Mouse (Mus musculus) MEL (cell line): ENCODE measurements around the gene Dram1. TPM values are rescaled to one million over a fixed set of nuclear protein-coding genes. Genes with fewer than 3 reads are reported as not detected.
A peak's percentile ranks its signal among the peaks of the same experiment; 100 is the strongest.

Source experiments
- DNase-seq: peaks from one replicate; pipeline ENCODE4 v3.0.0; 2011; ENCODE audit warnings: low read depth, low spot score
- H3K27ac ChIP-seq: 2 replicates; pipeline ENCODE4 v1.5.1; 2012; ENCODE audit warnings: low read depth, mild to moderate bottlenecking, control low read depth, low read length, moderate library complexity; ENCODE audit not compliant: control insufficient read depth
- H3K27me3 ChIP-seq, 2 experiments: fragments of 150-350 bp in 1 of 2; sonication (generic) in 1 of 2; 2 replicates each; pipeline ENCODE4 v1.6.1; 2012; ENCODE audit warnings: low read length in 2 of 2, mild to moderate bottlenecking in 2 of 2, improper control_type of control experiment in 1 of 2, moderate library complexity in 1 of 2; ENCODE audit not compliant: insufficient read depth in 2 of 2, control insufficient read depth in 1 of 2
- H3K36me3 ChIP-seq, 2 experiments: 2 replicates each; pipeline ENCODE4 v1.6.1; 2012 to 2014; ENCODE audit warnings: low read length in 2 of 2, improper control_type of control experiment in 1 of 2, inconsistent platforms in 1 of 2, mild to moderate bottlenecking in 1 of 2; ENCODE audit not compliant: insufficient read depth in 2 of 2, control insufficient read depth in 1 of 2
- H3K4me1 ChIP-seq, 2 experiments: fragments of 150-350 bp in 1 of 2; sonication (generic) in 1 of 2; 2 replicates each; pipeline ENCODE4 v1.6.1; 2012; ENCODE audit warnings: low read length in 2 of 2, improper control_type of control experiment in 1 of 2, mild to moderate bottlenecking in 1 of 2; ENCODE audit not compliant: insufficient read depth in 2 of 2, control insufficient read depth in 1 of 2
- H3K4me3 ChIP-seq, 2 experiments: fragments of 150-350 bp in 1 of 2; sonication (generic) in 1 of 2; 2 replicates each; pipeline ENCODE4 v1.5.1; 2012; ENCODE audit warnings: low read depth in 2 of 2, low read length in 2 of 2, mild to moderate bottlenecking in 2 of 2, moderate library complexity in 2 of 2, control low read depth in 1 of 2, improper control_type of control experiment in 1 of 2; ENCODE audit not compliant: control insufficient read depth in 1 of 2, insufficient read depth in 1 of 2
- H3K79me2 ChIP-seq: 2 replicates; pipeline ENCODE4 v1.6.1; 2012; ENCODE audit warnings: mild to moderate bottlenecking, low read length, moderate library complexity; ENCODE audit not compliant: control insufficient read depth, poor library complexity, insufficient read depth
- H3K9ac ChIP-seq: 2 replicates; pipeline ENCODE4 v1.6.1; 2012; ENCODE audit warnings: low read depth, mild to moderate bottlenecking, control low read depth, low read length, moderate library complexity; ENCODE audit not compliant: control insufficient read depth, poor library complexity, severe bottlenecking
- H3K9me3 ChIP-seq: fragments of 150-350 bp; sonication (generic); replicated peaks from 2 replicates; pipeline ENCODE4 v1.6.1; 2012; ENCODE audit warnings: mild to moderate bottlenecking, low read length, improper control_type of control experiment, moderate library complexity; ENCODE audit not compliant: insufficient read depth
- BHLHE40 ChIP-seq: IDR thresholded peaks from 2 replicates; pipeline ENCODE4 v1.6.1; 2012; ENCODE audit warnings: low read depth, mild to moderate bottlenecking, inconsistent platforms, low read length, improper control_type of control experiment, borderline replicate concordance
- CTCF ChIP-seq, 3 experiments: IDR thresholded peaks in 2 of 3; conservative IDR thresholded peaks in 1 of 3; 2 replicates each; pipeline ENCODE4 v1.5.1; 2011 to 2012; ENCODE audit warnings: low read length in 3 of 3, low read depth in 2 of 3, mild to moderate bottlenecking in 2 of 3, improper control_type of control experiment in 1 of 3, inconsistent platforms in 1 of 3, mixed read lengths in 1 of 3, moderate library complexity in 1 of 3; ENCODE audit not compliant: control insufficient read depth in 1 of 3, insufficient read depth in 1 of 3, poor library complexity in 1 of 3, severe bottlenecking in 1 of 3
- EP300 ChIP-seq, 2 experiments: IDR thresholded peaks; 2 replicates each; pipeline ENCODE4 v1.6.1; 2011; ENCODE audit warnings: improper control_type of control experiment in 2 of 2, low read length in 2 of 2, low read depth in 1 of 2, mild to moderate bottlenecking in 1 of 2
- ETS1 ChIP-seq: IDR thresholded peaks from 2 replicates; pipeline ENCODE4 v1.6.1; 2012; ENCODE audit warnings: low read depth, mild to moderate bottlenecking, inconsistent platforms, low read length, improper control_type of control experiment, moderate library complexity
- JUND ChIP-seq: IDR thresholded peaks from 2 replicates; pipeline ENCODE4 v1.6.1; 2011; ENCODE audit warnings: low read depth, mild to moderate bottlenecking, improper control_type of control experiment, low read length
- MEF2A ChIP-seq: IDR thresholded peaks from 2 replicates; pipeline ENCODE4 v1.6.1; 2014; ENCODE audit warnings: low read depth, mild to moderate bottlenecking, inconsistent platforms, low read length, improper control_type of control experiment; ENCODE audit not compliant: poor library complexity, insufficient replicate concordance, severe bottlenecking; ENCODE audit errors: extremely low read depth
- MYB ChIP-seq: IDR thresholded peaks from 2 replicates; pipeline ENCODE4 v1.6.1; 2011; ENCODE audit warnings: mild to moderate bottlenecking, low read depth, low read length, improper control_type of control experiment
- MYC ChIP-seq: IDR thresholded peaks from 2 replicates; pipeline ENCODE4 v1.6.1; 2011; ENCODE audit warnings: low read depth, mild to moderate bottlenecking, low read length, improper control_type of control experiment, moderate library complexity
- RAD21 ChIP-seq: IDR thresholded peaks from 2 replicates; pipeline ENCODE4 v1.6.1; 2011; ENCODE audit warnings: mild to moderate bottlenecking, low read depth, low read length, improper control_type of control experiment
- RCOR1 ChIP-seq: IDR thresholded peaks from 2 replicates; pipeline ENCODE4 v1.6.1; 2012; ENCODE audit warnings: low read depth, mild to moderate bottlenecking, inconsistent platforms, low read length, improper control_type of control experiment
- SIN3A ChIP-seq: IDR thresholded peaks from 2 replicates; pipeline ENCODE4 v1.6.1; 2012; ENCODE audit warnings: low read length, improper control_type of control experiment, inconsistent platforms
- SMC3 ChIP-seq: IDR thresholded peaks from 2 replicates; pipeline ENCODE4 v1.6.1; 2011; ENCODE audit warnings: low read depth, low read length, improper control_type of control experiment
- TCF12 ChIP-seq: IDR thresholded peaks from 2 replicates; pipeline ENCODE4 v1.6.1; 2014; ENCODE audit warnings: low read depth, mild to moderate bottlenecking, inconsistent platforms, low read length, improper control_type of control experiment, moderate library complexity
- UBTF ChIP-seq: IDR thresholded peaks from 2 replicates; pipeline ENCODE4 v1.6.1; 2012; ENCODE audit warnings: low read depth, mild to moderate bottlenecking, inconsistent platforms, low read length, improper control_type of control experiment, moderate library complexity, borderline replicate concordance; ENCODE audit not compliant: insufficient read depth
- USF1 ChIP-seq: IDR thresholded peaks from 2 replicates; pipeline ENCODE4 v1.6.1; 2014; ENCODE audit warnings: low read depth, mild to moderate bottlenecking, inconsistent platforms, low read length, improper control_type of control experiment, moderate library complexity
- ZC3H11A ChIP-seq: IDR thresholded peaks from 2 replicates; pipeline ENCODE4 v1.6.1; 2012; ENCODE audit warnings: low read depth, mild to moderate bottlenecking, inconsistent platforms, low read length, improper control_type of control experiment
- ZMIZ1 ChIP-seq: IDR thresholded peaks from 2 replicates; pipeline ENCODE4 v1.6.1; 2012; ENCODE audit warnings: low read depth, mild to moderate bottlenecking, inconsistent platforms, low read length, improper control_type of control experiment, moderate library complexity
- polyA plus RNA-seq, 2 experiments: library from polyadenylated mRNA; stranded (reverse) in 1 of 2; unstranded in 1 of 2; fragments of >175 nt in 1 of 2; fragments of >200 nt in 1 of 2; gene quantifications; 2 replicates each; pipeline versions ENCODE4 v1.2.1 to v1.2.4; 2012; ENCODE audit warnings: low replicate concordance in 2 of 2, low read depth in 1 of 2; ENCODE audit not compliant: insufficient read length in 2 of 2, insufficient read depth in 1 of 2, missing spikeins in 1 of 2
- total RNA-seq: library from RNA; depleted of rRNA; stranded (reverse); fragments of 300-350 nt; gene quantifications from 2 replicates; pipeline ENCODE4 v1.2.3, GENCODE M21; 2012

Dram1 gene
- total and polyA plus RNA-seq, 3 experiments = 0.17 TPM; not detected in 2

DNA sequence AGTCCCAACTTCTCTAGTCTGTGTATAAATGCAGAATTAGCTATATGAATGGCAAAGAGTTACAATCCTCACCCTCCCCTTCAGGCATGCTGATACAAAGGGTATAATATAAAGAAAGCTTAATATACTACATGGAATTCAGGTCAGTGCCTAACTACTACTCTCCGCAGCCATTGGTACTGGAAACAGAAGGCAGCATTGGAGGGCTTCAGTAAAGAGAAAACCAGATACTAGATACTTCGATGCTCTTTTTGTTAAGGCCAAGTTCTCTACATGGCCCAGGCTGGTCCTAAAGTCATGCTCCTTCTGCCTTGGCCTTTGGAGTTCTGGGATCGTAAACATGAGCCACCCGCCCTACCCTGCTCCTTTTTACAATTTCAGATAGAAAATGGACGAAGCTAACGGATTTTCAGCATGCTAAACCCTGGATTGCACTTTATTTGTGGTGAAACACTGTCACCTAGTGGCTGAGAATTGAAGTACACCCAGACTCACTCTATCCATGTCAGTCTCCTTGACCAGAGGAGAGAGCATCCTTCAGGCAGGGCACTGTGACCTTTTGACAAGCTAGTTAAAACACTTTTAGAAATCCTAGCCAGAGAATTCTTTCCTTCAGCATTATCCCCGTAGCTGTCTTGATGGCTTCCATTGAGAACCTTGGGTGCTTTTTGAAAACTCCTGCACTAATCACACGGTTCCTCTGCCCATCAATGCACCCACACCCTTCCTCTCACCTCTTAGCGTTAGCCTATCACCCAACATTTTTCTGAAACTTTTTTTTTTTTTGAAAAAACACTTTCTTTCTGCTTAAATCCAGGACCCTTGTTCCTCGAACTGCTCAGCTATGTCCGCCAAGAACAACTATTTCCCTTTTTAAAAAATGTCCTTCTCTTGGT is 51.5 kb downstream of the Dram1 start:
- Histone ChIP-seq H3K79me2 (no peaks in the 10 kb centered on the region), H3K9me3 (no peaks in the 10 kb centered on the region), H3K36me3 (no peaks in the 10 kb centered on the region), H3K27me3 (no peaks in the 10 kb centered on the region)
- TF ChIP-seq TCF12 = no peak
- TF ChIP-seq MYC = 0 out of 2 replicates have a peak, but pooled peaks have one; percentile 18
- TF ChIP-seq UBTF = no peak
- no peak for TF ChIP-seq USF1
- TF ChIP-seq ZMIZ1 = no peak
- TF ChIP-seq RAD21 = peak; percentile 98
- TF ChIP-seq MEF2A = no peak
- no peak for TF ChIP-seq EP300 (IDR thresholded peaks at IDR 0.05; ENCODE audit: low read depth in 1 of 2, low read length in 2 of 2)
- no peak for TF ChIP-seq JUND
- TF ChIP-seq SMC3 = peak; percentile 91
- 0 out of 2 replicates have a peak, but pooled peaks have one; percentile 18 for TF ChIP-seq SIN3A
- no peak for TF ChIP-seq RCOR1
- TF ChIP-seq BHLHE40 = no peak
- peak; percentile 80 for TF ChIP-seq ZC3H11A
- TF ChIP-seq CTCF (IDR thresholded peaks at IDR 0.05 in 2 of 3, conservative IDR thresholded peaks at IDR 0.05 in 1 of 3; ENCODE audit: control insufficient read depth in 1 of 3, insufficient read depth in 1 of 3, low read depth in 2 of 3, low read length in 3 of 3, poor library complexity in 1 of 3, severe bottlenecking in 1 of 3) = peak; percentile 55 to 100 (median 98)
- peak; percentile 47; the same call in 1 of the 2 replicates for TF ChIP-seq MYB
- TF ChIP-seq ETS1 = no peak
- TF ChIP-seq, all 39 proteins: peak for 7
- Histone ChIP-seq H3K27ac (no peak overlapping the region), H3K9ac (peak overlapping the region; percentile 32; the same call in 1 of the 2 replicates), H3K4me1 (no peaks in the 10 kb centered on the region), H3K4me3 (peak overlapping the region; percentile 27 to 50; a peak in 3 of 4 replicates)
- DNase-seq = peak; percentile 80

DNA sequence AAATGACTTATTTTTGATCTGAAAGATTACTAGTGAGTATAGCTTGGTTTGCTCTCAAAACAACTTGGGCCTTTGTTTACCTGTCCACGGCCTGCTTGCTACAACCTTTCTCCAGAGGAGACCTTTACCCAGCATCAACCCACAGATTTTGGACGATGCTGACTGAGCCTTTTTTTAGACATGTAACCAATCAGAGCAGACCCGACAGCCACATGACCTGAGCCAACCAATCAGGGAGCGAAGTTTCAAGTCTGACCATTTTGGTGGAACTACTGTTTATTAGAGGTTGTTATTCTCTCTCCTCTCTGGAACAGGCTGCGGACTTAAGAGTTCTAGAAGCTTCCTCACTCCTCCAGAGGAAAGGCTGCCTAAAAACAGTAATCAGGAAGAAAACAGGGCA is 57.1 kb downstream of the Dram1 start:
- no peaks in the 10 kb centered on the region for H3K4me1 ChIP-seq
- no peak overlapping the region for H3K4me3 ChIP-seq
- no peak overlapping the region for H3K27ac ChIP-seq
- H3K36me3 ChIP-seq = no peaks in the 10 kb centered on the region
- no peaks in the 10 kb centered on the region for H3K79me2 ChIP-seq
- peak; percentile 23 for DNase-seq
- TF ChIP-seq TCF12 (no peak), CTCF (IDR thresholded peaks at IDR 0.05 in 2 of 3, conservative IDR thresholded peaks at IDR 0.05 in 1 of 3; ENCODE audit: control insufficient read depth in 1 of 3, insufficient read depth in 1 of 3, low read depth in 2 of 3, low read length in 3 of 3, poor library complexity in 1 of 3, severe bottlenecking in 1 of 3) (no peak), USF1 (peak; percentile 81)
- H3K27me3 ChIP-seq = no peaks in the 10 kb centered on the region
- no peaks in the 10 kb centered on the region for H3K9me3 ChIP-seq
- no peak overlapping the region for H3K9ac ChIP-seq
